Mouse (Mus musculus) lung, adult 2 months (tissue): ENCODE measurements at regions not wholly inside any gene's neighbourhood (a gene's known extent, or its start where the extent isn't known, plus 50 kb on each side); places are given as distances from the start of the nearest gene placed in this dataset.

ENCODE experiments used
- DNase-seq: peaks from one replicate; pipeline ENCODE4 v3.0.0; 2022
- H3K4me1 ChIP-seq: fragments of 200-500 bp; 2 replicates; pipeline ENCODE4 v1.6.1; 2011; ENCODE audit warnings: low read length; ENCODE audit not compliant: control insufficient read depth, insufficient read depth
- H3K4me3 ChIP-seq: fragments of 200-500 bp; replicated peaks from 2 replicates; pipeline ENCODE3; 2011; ENCODE audit warnings: low read depth, mild to moderate bottlenecking, control low read depth, low read length; ENCODE audit errors: extremely low read depth
- CTCF ChIP-seq: fragments of 200-500 bp; IDR thresholded peaks from 2 replicates; pipeline ENCODE4 v1.5.1; 2011; ENCODE audit warnings: mild to moderate bottlenecking, low read length, control low read depth; ENCODE audit not compliant: insufficient read depth
- POLR2A ChIP-seq: fragments of 200-500 bp; IDR thresholded peaks from 2 replicates; pipeline ENCODE4 v1.6.1; 2011; ENCODE audit warnings: low read depth, mild to moderate bottlenecking, control low read depth, low read length, borderline replicate concordance; ENCODE audit errors: extremely low read depth
- WGBS: fragments of 180-500 bp; shearing (Covaris S2); methylation state at CpG from one replicate; pipeline ENCODE4 v1.1.7; 2018; 5-methylcytosine and 5-hydroxymethylcytosine counted together

DNA sequence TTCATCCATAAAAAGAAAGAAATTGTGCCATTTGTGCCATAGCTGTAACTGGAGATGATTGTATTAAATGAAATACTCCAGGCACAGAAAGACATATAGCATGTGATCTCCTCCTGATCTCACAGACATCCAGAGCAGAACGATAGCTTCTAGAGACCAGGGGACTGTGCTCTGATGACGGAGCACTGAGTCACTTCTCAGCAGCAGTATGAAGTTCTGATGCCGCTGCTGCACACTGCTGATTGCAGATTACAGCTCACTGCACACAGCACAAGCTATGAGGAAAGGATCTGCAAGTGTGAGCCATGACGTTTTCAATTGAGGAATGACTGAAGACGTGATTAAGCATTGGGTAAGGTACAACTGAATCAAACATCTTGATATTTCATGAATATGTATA lies 190.6 kb upstream of the Adamts9 start:
- no peak for DNase-seq
- no peaks in the 10 kb centered on the region for H3K4me1 ChIP-seq
- WGBS: 79% methylated on average over 5 of the region's 5 CpGs
- TF ChIP-seq CTCF (no peak), POLR2A (no peak)
- H3K4me3 ChIP-seq: no peak overlapping the region

DNA sequence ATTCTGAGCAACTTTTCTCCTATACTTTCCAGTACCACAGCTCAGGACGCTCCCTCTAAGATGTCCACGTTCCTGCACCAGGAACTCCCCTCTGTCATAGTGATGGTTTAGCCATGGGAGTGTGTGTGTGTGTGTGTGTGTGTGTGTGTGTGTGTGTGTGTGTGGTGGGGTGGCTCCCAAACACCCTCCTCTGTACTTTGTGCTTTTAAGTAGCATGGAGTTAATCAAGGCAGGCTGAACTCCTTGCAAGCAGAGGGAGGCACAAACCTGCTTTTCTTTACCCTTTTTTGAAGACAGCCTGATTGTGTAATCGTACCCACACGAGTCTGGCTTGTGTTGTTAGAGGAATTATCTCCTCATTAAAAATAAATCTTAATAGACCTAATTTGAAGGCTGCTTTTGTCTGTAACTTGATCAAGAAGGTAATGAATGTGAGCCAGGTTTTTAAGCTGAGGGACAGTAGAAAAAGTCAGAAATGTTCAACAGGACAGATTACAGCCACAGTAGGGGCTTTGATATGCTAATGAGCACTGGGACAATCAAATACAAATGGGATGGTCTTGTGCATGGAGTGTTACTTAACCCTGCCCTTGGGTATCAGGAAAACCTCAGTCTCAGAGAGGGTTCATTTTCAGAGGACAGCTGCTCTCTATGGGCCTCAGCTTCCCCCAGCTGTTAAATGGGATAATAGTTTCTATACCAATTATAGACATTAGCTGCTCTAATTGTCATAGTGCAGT lies 187.8 kb upstream of the Adamts9 start:
- Histone ChIP-seq H3K4me1 (no peaks in the 10 kb centered on the region), H3K4me3 (no peak overlapping the region)
- TF ChIP-seq CTCF (no peak), POLR2A (no peak)
- WGBS: 63% methylated on average over 4 of the region's 4 CpGs
- no peak for DNase-seq

DNA sequence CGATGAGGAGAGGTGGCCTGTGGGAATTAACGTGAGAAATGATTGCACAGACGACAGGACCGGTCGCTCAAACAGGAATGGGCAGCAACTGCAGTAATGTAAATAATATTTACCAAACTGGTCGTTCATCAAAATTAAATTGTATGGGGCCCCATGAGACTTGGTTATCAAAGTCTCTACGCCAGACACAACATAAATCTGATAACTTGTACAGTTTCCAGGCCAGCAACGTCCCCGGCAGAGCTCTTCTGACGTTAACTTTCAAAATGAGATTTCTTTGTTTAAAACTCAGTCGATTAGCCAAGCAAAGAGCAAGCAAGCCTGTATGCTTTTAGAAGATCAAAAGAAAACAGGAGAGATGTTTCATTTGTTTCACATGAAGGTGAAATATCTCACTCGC lies 176.2 kb upstream of the Adamts9 start:
- no peak for DNase-seq
- WGBS: 66% methylated on average over 12 of the region's 12 CpGs
- no peaks in the 10 kb centered on the region for H3K4me1 ChIP-seq
- TF ChIP-seq POLR2A (no peak), CTCF (no peak)
- no peak overlapping the region for H3K4me3 ChIP-seq

DNA sequence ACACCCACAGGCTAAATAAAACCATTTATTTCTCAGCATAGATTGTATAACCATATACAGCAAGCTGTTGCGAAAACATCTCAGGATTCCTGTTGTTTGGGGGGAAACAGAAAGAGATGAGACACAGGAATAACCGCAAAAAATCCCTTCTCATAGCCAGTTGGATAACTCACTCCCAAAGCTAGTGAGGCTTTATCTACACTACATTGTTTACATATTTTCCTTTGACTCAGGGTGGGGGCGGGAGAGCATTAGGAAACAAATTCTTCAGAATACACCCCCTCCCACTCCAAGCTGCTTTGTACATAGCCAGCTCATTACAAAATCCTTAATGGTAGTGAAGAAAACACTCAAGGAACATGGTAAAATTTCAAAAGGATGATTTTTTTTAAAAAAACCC lies 170.1 kb upstream of the Adamts9 start:
- DNase-seq: no peak
- 55% methylated on average over 3 of the region's 3 CpGs for WGBS
- no peak for TF ChIP-seq CTCF
- no peak for TF ChIP-seq POLR2A
- Histone ChIP-seq H3K4me3 (no peak overlapping the region), H3K4me1 (no peaks in the 10 kb centered on the region)

DNA sequence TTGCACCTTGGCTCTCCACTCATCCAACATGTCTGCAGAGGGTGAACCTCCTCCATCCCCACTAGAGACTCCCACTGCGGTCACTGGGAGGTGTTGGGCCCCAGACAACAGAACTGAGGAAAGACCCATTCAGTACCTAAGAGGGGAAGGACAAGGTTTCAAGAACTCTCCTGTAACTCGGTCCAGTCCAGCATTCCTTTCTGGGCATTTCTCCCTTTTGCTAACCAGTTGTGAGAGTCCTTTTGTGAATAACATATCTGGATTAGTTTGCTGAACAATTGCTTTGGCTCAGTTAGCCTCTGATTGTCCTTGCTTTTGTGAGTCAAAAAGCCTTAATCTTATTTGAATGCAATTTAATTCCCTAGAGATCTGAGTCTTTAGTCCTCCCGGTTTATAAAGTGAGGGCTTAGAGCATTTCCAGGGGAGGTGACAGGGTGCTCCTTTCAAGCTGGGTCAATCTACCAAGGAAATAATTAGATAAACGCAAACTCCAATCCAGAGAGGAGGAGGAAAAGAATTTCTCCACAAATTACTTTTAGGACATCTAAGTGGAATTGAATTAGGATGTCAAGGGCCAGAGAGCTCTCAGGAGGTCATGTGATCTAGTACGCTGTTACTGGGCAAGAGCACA lies 151.6 kb upstream of the Adamts9 start:
- Histone ChIP-seq H3K4me3 (no peak overlapping the region), H3K4me1 (no peaks in the 10 kb centered on the region)
- no peak for DNase-seq
- WGBS: 62% methylated on average over 5 of the region's 5 CpGs
- TF ChIP-seq CTCF (no peak), POLR2A (no peak)

DNA sequence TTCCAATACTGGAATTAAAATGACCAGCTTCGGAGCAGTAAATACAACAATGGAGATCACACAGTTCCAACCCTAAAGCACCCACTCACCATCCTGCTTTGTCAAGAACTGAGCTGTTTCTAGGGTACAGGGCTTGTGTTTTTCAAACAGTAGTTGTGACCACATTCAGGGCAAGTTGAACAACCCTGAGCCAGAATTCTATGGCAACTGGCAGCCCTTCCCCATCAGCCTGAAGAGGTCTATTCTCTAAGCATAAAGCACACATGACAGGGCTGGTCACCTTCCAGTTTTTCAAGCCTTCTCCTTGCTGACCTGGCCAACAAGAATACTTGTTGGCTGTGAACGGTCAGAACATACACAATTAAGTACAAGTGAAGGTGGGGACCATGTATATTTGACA lies 150.5 kb upstream of the Adamts9 start:
- WGBS: 71% methylated on average over 2 of the region's 2 CpGs
- no peak for DNase-seq
- Histone ChIP-seq H3K4me1 (no peaks in the 10 kb centered on the region), H3K4me3 (no peak overlapping the region)
- TF ChIP-seq POLR2A: no peak
- no peak for TF ChIP-seq CTCF

DNA sequence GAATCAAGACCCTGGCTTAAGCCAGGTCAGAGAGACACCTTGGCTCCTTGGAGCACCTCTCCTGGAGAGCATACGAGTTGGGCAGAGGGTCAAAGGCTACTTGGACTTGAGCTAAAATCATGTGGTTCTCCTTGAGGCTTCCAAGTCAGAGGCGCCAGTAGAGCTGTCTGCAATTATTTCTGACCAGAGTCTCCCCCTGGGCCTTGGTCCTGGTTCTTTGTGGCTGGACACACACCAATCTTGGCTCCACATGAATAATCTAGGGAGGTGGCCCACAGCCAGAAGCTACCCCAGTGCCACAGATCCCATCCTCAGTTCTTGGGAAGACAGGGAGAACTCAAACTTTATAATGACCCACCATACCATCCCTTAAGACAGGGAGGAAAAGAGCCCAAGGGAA lies 144.0 kb upstream of the Adamts9 start:
- H3K4me1 ChIP-seq: no peaks in the 10 kb centered on the region
- DNase-seq: no peak
- WGBS: 86% methylated on average over 2 of the region's 2 CpGs
- TF ChIP-seq CTCF: no peak
- no peak for TF ChIP-seq POLR2A
- no peak overlapping the region for H3K4me3 ChIP-seq

DNA sequence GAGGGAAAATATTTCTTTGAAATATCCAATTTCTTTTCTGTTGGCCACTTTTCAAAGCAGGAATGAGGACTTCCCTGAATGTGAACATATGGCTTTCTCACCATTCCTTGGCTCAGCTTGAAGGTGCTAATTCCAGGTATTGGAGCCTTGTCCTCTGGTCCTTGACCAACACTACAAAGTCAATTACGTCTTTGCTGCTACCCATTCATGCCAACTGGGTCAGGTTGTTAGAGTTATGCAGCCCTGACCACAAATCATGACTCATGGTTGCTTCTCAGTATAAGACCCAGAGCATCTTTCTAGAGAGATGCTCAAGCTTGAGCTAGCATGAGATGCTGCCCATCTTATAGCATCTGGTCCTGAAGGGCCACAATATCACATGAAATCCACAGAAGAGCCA lies 141.0 kb upstream of the Adamts9 start:
- no peak overlapping the region for H3K4me3 ChIP-seq
- DNase-seq: no peak
- no peaks in the 10 kb centered on the region for H3K4me1 ChIP-seq
- no peak for TF ChIP-seq POLR2A
- no peak for TF ChIP-seq CTCF
- 75% methylated on average over 1 of the region's 1 CpGs for WGBS

DNA sequence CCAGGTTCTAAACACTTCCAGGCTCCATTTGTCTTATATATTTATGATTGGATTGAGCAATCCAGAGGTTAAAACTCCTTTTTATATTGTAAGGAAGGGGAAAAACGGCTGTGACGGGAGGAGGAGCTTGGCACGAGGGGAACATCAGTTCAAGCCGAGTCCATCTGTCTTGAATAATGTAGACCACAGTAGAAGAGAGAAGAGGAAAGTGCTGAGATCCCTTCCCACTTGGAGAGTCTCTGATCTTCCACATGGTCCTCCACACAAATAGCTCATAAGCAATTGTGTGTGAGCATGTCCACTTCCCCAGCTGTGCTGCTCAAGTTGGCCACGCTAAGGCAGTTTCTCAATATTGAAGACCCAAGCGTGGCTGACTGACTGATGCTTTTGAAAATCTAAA lies 140.4 kb upstream of the Adamts9 start:
- no peak for TF ChIP-seq CTCF
- no peak for TF ChIP-seq POLR2A
- DNase-seq: no peak
- Histone ChIP-seq H3K4me1 (no peaks in the 10 kb centered on the region), H3K4me3 (no peak overlapping the region)
- 83% methylated on average over 6 of the region's 6 CpGs for WGBS

DNA sequence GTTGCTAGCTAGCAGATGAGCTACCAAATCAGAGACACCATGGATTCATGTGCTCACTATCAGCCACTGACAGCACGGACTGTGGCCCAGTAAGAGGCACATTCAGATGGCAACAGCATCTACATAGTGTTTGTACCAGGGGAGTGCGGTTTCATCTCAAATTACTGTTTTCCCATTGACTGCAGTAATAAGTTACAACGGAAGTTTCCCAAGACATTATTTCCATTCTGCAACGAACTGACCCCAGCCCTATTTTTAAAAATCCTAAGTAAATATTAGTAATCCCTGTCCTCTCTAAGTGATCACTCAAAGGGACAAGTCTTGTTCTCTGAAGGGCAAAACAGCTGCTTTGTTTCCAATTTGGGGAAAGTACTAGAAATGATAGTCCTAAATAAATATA lies 138.9 kb upstream of the Adamts9 start:
- DNase-seq: no peak
- Histone ChIP-seq H3K4me3 (no peak overlapping the region), H3K4me1 (no peaks in the 10 kb centered on the region)
- 70% methylated on average over 4 of the region's 4 CpGs for WGBS
- TF ChIP-seq POLR2A: no peak
- TF ChIP-seq CTCF: no peak
